ENCODE assay signal across 13 mouse cellular contexts in genomic region chr2:95494698-95495088, GRCm38 (mm10).
DNase-seq lines count a peak whose midpoint lies in the region; ATAC-seq and TF ChIP-seq lines count a peak whose summit lies in the region.
"Had no signal": no experiment of that assay in that cellular context is flagged by ENCODE, and none has a peak within 500 bp of the region (broad histone marks: within the 10 kb centered on the region; RNA-seq: fewer than 3 reads in every experiment).

No protein-coding gene starts in this region.

- TF ChIP-seq EP300 in liver, embryonic 14.5 days (IDR thresholded peaks at IDR 0.05; ENCODE audit: low read depth): no peak

- H3K27me3 ChIP-seq in liver, embryonic 12.5 days (replicated peaks): no peaks in the 10 kb centered on the region
- no peaks in the 10 kb centered on the region for H3K27me3 ChIP-seq in liver, embryonic 14.5 days (ENCODE audit: control insufficient read depth, insufficient read depth, low read length)
- H3K27me3 ChIP-seq: hindbrain, embryonic 12.5 days; neural tube, embryonic 13.5 days had no signal

- TF ChIP-seq CTCF in liver, embryonic 14.5 days (IDR thresholded peaks at IDR 0.05; ENCODE audit: low read depth): peak; percentile 28

- no peak overlapping the region for H3K4me2 ChIP-seq in liver, embryonic 12.5 days
- no peak overlapping the region for H3K4me2 ChIP-seq in liver, embryonic 14.5 days (ENCODE audit: low read depth)
- H3K4me2 ChIP-seq: hindbrain, embryonic 12.5 days; neural tube, embryonic 13.5 days had no signal

- no peaks in the 10 kb centered on the region for H3K4me1 ChIP-seq in liver, embryonic 12.5 days
- H3K4me1 ChIP-seq in liver, embryonic 14.5 days (replicated peaks; ENCODE audit: control insufficient read depth in 2 of 2, insufficient read depth in 2 of 2, low read length in 1 of 2): no peaks in the 10 kb centered on the region
- H3K4me1 ChIP-seq: hindbrain, embryonic 12.5 days; neural tube, embryonic 13.5 days had no signal

- no peaks in the 10 kb centered on the region for H3K36me3 ChIP-seq in liver, embryonic 12.5 days
- no peaks in the 10 kb centered on the region for H3K36me3 ChIP-seq in liver, embryonic 14.5 days (replicated peaks; ENCODE audit: control insufficient read depth, insufficient read depth, low read depth)
- H3K36me3 ChIP-seq: hindbrain, embryonic 12.5 days; neural tube, embryonic 13.5 days had no signal

- H3K9ac ChIP-seq in liver, embryonic 12.5 days: no peak overlapping the region
- no peak overlapping the region for H3K9ac ChIP-seq in liver, embryonic 14.5 days (replicated peaks)
- H3K9ac ChIP-seq: hindbrain, embryonic 12.5 days; neural tube, embryonic 13.5 days had no signal

- no peak overlapping the region for H3K4me3 ChIP-seq in liver, embryonic 12.5 days
- no peak overlapping the region for H3K4me3 ChIP-seq in liver, embryonic 14.5 days (ENCODE audit: insufficient read depth in 1 of 2, low read depth in 2 of 2, low read length in 2 of 2)
- H3K4me3 ChIP-seq: hindbrain, embryonic 12.5 days; neural tube, embryonic 13.5 days had no signal

- WGBS in liver, embryonic 12.5 days (ENCODE audit: insufficient replicate concordance): 24% methylated on average over 4 of the region's 4 CpGs
- 21% methylated on average over 4 of the region's 4 CpGs for WGBS in liver, embryonic 14.5 days (ENCODE audit: insufficient replicate concordance)

- peak; percentile 34 to 55 for DNase-seq in cerebellum, postnatal 14 days
- DNase-seq in cerebellum, adult 11 months: no peak
- DNase-seq in liver: peak; percentile 4
- DNase-seq in adrenal gland, postnatal 25 days: peak; percentile 12
- DNase-seq in liver, embryonic 14.5 days (ENCODE audit: low read depth in 3 of 3, low spot score in 3 of 3): no peak
- DNase-seq in spleen, adult 18-20 months: no peak
- DNase-seq in MN1 (ENCODE audit: low spot score): no peak
- DNase-seq: cerebellum, adult 2 months; lung, adult 2 months had no signal

- no peaks in the 10 kb centered on the region for H3K9me3 ChIP-seq in liver, embryonic 12.5 days (replicated peaks)
- H3K9me3 ChIP-seq in liver, embryonic 14.5 days (ENCODE audit: control insufficient read depth, low read length): no peaks in the 10 kb centered on the region
- H3K9me3 ChIP-seq: hindbrain, embryonic 12.5 days; neural tube, embryonic 13.5 days had no signal

- ATAC-seq in liver, embryonic 12.5 days: no peak
- ATAC-seq in liver, embryonic 14.5 days (ENCODE audit: insufficient read depth): no peak
- ATAC-seq: CD4-positive, CD25-positive, alpha-beta regulatory T cell, adult 4 months had no signal

- no peak overlapping the region for H3K27ac ChIP-seq in liver, embryonic 12.5 days
- no peak overlapping the region for H3K27ac ChIP-seq in liver, embryonic 14.5 days
- H3K27ac ChIP-seq: hindbrain, embryonic 12.5 days; neural tube, embryonic 13.5 days had no signal

Comparison
In these comparisons a context has a peak if more than half of its experiments do, and no peak if none do; other contexts are left out.
1. DNase-seq: peak in cerebellum, postnatal 14 days (2 of 2), liver (single experiment) and adrenal gland, postnatal 25 days (single experiment); none in cerebellum, adult 11 months (single experiment), liver, embryonic 14.5 days (0 of 3), spleen, adult 18-20 months (0 of 2) and MN1 (single experiment).